ENCODE assay signal across 8 mouse cellular contexts in the genomic region with DNA sequence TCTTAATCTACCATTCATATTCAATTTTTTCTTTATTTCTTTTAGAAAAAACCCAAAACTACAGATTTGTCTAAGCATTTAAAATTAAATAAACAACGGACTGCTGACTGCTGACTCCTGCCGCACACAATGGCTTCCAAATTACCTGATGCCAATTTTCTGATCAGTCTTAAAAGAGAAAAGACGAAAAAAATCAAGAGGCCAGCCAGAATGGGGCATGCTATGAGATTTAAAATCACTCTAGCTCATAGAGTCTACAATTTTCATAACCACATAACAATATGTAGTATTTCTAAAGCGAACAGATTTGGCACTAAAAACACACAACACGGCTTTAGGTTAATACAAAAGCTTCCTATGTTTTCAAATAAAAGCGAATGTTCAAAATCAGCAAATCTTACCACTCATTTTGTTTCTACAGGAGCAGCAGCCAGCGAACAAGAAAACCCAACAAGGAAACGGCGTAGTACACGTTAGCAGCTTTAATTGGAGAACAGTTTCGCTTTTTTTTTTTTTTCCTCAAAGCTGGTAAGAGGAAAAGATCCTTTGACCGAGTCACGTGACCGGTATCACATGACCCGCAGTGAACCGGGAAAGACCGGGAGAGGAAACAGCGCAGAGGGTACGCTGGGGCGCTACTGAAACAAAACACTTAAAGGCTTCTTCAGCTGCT.
DNase-seq lines count a peak whose midpoint lies in the region; ATAC-seq lines count a peak whose summit lies in the region.

No protein-coding gene starts in this region.

- ATAC-seq in hindbrain, embryonic 14.5 days (ENCODE audit: low FRiP score): peak; percentile 97

- H3K4me2 ChIP-seq in hindbrain, embryonic 14.5 days (replicated peaks): peak overlapping the region; percentile 93

- peak; percentile 75 for DNase-seq in WW6 (ENCODE audit: low read depth, low spot score)
- peak; percentile 88 to 91 for DNase-seq in cerebellum, postnatal 36 days
- DNase-seq in frontal cortex, postnatal 36 days (ENCODE audit: low spot score in 2 of 2): peak; percentile 84 to 89
- DNase-seq in hindbrain, embryonic 14.5 days (ENCODE audit: low spot score): peak; percentile 93
- DNase-seq in layer of hippocampus, postnatal 25 days (ENCODE audit: extremely low spot score in 1 of 2, low spot score in 1 of 2): peak; percentile 74 to 82
- DNase-seq in lung, postnatal 14 days: peak; percentile 92
- peak; percentile 82 for DNase-seq in ovary, postnatal 36 days (ENCODE audit: low spot score)
- DNase-seq in thymus, postnatal 14 days: peak; percentile 89

- 0 out of 2 replicates have a peak, but pooled peaks cover 8% of the 10 kb centered on the region for H3K36me3 ChIP-seq in hindbrain, embryonic 14.5 days (replicated peaks; ENCODE audit: control insufficient read depth, insufficient read depth)

- peak overlapping the region; percentile 60 for H3K4me3 ChIP-seq in hindbrain, embryonic 14.5 days (replicated peaks; ENCODE audit: low read length)

- no peaks in the 10 kb centered on the region for H3K9me3 ChIP-seq in hindbrain, embryonic 14.5 days (ENCODE audit: control insufficient read depth, low read length)

- H3K27ac ChIP-seq in hindbrain, embryonic 14.5 days: peak overlapping the region; percentile 83

- H3K9ac ChIP-seq in hindbrain, embryonic 14.5 days: peak overlapping the region; percentile 70

- H3K27me3 ChIP-seq in hindbrain, embryonic 14.5 days (ENCODE audit: control insufficient read depth, insufficient read depth, low read length): no peaks in the 10 kb centered on the region

- 2% methylated on average over 20 of the region's 20 CpGs for WGBS in hindbrain, embryonic 14.5 days

- peaks cover 26% of the 10 kb centered on the region for H3K4me1 ChIP-seq in hindbrain, embryonic 14.5 days (replicated peaks; ENCODE audit: control insufficient read depth, insufficient read depth, low read length)

Comparison
In these comparisons a context has a peak if more than half of its experiments do, and no peak if none do; other contexts are left out.
1. Peak in every context shown above with its lines: DNase-seq, ATAC-seq, H3K4me3 ChIP-seq and H3K27ac ChIP-seq.